Mouse (Mus musculus): ENCODE results near the gene Coq9.
A peak's percentile ranks its signal among the peaks of the same experiment; 100 is the strongest.

The Coq9 gene

DNA sequence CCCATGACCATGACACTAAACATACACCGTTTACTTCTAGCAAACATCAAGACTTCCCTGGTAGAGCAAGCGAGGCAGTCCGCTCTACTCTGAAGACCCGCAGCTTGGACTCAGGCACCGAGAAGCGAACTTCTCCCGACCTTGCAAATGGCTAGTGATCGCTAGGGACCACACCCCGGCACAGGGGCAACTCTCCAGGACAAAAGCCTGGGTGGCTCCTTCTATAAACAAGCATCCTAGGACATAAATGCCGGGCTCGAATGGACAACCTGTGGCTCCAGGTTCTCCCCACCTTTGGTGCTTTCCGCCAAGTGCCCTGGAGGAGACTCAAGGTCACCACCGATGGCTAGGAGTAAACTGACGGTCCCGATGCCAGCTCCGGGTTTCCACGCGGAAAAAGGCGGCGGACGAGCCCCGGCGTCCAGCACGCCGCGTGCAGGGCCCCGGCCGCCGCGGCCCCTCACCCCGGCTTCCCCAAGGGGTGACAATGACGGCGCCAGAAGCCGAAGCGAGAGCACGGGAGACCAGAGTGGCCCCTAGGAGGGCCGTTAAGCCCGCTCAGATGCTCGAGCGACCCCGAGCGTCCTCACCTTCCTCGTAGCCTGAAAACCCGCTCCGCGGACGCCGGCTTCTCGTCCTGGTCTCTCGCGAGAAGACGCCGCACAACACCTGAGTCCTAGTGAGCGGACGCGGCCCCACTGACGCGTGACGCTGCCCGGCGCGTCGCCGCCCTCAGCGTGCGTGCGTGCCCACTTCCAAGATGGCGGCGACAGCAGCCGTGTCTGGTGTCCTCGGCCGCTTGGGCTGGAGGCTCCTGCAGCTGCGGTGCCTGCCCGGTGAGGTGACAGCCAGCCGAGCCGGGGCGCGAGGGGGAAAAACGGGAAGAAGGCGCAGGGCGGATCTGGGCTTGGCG, at the start of gene Coq9, which contains the start of gene Ciapin1:
Gene Coq9, plus strand, starts transcription at position 660 of the 913 bp plus-strand sequence.
Gene Ciapin1, minus strand, starts transcription at position 697 of the 913 bp plus-strand sequence.
- peak; percentile 96 for DNase-seq (ENCODE audit: inconsistent ontology term)

DNA sequence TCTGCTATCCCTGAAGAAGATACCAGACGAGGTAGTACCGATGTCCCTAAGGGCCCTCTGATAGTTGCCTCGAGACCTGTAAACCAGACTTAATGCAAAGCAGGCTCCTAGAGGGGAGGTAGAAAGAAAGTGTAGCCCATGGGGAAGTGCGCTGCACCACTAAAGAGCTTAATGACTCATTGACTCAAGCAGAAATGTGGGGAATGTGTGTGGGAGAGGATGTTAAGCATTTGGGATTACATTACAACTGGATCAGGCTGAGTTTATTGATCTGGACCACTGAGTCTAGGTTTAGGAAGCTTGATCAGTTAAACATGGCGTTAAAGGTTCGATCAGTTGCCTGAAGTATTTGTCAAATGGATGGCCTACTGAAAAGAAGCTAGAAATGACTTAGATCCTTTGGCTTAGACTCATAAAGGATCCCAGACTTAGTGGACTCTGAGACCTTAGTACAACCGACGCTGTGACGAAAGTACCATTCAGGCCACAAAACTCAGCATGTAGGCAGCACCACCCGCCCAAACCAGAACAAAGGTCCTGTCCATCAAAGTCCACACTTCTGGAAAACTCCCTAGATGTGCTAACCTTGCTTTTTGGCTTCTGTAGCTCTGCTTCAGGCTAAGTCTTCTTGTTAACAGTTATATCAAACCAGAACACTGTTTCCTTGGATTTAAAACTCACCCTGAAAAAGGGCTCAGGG, 48.7 kb upstream of the Coq9 start:
- DNase-seq (ENCODE audit: inconsistent ontology term) = peak; percentile 76

DNA sequence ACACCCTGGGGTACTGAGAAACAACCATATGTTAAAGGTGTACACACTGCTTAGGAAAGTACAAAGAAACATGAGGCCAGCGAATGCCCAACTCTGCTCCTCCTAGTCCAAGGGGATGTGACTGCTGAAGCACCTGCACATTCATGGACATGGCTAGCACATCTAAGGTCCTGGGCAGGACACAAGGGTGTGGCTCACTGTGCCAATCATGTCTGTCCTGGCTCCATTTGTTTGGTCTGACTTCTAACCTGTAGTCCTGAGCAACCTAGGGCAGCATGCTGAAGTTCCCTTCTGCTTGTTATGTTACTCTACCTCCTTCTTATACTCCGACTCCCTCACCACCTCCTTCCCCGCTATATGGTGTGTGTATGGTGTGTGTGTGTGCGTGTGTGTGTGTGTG, 43.8 kb upstream of the Coq9 start:
- no peak for DNase-seq (ENCODE audit: inconsistent ontology term)

DNA sequence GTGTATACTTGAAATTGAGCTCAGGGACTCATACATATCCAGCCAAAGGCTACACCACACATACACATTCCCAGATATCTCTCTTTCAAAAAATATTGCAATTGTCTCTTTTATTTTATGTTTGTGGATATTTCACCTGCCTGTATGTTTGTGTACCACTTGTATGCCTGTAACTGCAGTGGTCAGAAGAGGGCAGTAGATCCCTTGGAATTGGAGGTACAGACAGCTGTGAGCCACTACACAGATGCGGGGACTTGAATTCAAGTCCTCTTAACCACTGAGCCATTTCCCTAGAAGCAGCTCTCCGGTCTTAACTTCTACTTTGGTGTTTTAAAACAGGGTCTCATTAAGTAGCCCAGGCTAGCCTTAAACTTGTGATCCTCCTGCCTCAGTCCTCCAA, 43.3 kb upstream of the Coq9 start:
- no peak for DNase-seq (ENCODE audit: inconsistent ontology term)

DNA sequence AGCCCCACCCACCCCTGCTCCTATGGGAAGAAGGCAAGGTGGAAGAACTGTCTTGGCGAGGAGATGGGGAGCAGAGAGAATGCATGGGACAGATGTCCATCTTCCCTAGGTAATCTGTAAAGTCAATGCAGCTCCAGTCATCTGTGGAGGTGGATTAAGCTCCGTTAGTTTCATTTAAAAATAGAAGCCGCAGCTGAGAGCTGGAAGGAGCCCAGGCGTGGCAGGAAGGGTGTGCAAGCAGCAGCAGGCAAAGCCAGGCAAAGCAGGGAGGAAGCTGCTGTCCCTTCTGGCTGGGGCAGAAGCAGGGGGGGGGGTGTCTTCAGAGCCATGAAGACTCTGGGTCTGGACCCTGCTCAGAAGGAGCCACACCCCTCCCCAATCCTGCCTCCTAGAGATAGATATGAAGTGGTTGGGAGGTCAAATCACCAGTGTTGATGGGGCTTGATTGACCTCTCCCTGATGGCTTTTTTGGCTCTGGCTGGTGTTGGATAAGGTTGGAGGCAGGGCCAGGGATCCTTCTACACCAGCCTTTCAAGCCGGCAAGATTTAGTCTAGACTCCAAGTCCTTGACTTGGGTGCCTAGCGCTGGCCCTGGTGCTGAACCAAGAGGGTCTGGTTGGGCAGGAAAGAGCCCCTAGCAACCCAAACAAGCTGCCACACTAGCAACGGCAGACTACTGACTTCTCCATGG, 37.7 kb upstream of the Coq9 start:
- no peak for DNase-seq (ENCODE audit: inconsistent ontology term)

DNA sequence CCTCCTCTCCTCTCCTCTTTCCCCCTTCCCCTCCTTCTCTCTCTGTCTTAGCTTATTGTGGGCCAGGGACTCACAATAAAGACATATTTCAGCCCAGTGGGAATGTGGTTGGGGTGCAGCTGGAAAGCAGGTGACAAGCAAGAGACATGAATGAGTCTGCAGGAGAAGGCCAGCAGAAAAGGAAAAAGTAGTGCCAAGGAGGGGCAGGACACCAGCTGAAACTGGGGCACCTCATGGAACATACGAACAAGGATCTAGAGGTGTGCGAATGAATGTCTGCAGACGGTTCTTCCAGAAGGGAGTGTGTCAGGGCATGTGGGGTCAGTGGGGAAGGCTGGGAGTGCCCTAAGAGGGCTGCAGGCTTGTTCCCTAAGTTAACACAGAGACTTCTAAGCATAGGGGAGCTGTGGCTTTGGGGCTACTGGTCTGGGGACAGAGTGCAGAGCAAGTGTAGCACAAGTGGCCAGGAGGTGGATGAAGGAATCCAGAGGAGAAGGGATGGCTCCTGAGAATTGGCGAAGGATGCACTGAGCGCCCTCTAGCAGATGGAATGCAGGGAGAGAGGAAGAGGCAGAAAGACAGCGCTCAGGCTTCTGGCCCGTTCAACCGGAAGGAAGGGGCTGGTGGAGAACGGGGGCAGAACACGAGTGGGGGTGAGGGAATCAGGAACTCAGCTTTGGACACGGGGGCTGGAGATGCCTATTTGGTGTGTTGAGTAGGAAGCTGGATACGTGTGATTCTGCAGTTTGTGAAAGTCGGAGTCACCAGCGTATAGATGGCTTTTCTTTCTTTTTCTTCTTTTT, 36.6 kb upstream of the Coq9 start:
- no peak for DNase-seq (ENCODE audit: inconsistent ontology term)

DNA sequence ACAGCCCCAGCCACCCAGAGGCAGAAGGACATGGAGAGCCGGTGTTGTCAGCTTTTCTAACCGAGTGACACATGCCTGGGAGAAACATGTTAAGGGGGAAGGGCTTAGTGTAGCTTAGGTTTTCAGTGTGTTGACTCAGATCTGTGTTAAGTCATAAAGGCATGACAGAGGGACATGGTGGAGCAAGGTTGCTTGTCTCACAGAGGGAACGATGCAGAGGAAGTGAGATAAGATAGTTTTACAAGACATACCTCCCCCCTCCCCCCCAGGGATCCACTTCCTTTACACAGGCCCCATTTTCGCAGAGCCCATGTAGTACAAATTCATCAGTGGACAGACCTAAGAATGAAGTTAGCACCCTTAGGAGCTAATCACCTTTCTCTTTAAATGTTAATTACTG, 35.7 kb upstream of the Coq9 start:
- DNase-seq (ENCODE audit: inconsistent ontology term) = no peak

DNA sequence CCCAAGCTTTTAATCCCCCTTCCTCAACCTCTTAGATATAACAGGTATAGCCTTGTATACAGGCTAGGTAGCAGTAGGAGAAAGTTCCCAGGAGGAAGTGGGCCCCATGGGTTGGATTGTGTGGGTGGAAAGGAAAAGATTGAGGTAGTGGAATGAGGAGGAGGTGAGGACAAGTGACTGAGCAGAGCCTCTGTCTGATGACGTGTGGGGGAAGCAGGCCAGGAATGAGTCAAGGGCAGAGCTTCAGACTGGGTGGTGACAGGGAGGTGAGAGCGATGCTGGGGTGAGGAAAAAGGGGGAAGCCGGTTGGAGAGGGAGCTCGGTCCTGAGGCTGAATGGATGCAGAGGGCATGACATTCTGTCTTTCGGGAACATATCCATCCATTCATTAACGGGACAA, 34.6 kb upstream of the Coq9 start:
- DNase-seq (ENCODE audit: inconsistent ontology term) = no peak

DNA sequence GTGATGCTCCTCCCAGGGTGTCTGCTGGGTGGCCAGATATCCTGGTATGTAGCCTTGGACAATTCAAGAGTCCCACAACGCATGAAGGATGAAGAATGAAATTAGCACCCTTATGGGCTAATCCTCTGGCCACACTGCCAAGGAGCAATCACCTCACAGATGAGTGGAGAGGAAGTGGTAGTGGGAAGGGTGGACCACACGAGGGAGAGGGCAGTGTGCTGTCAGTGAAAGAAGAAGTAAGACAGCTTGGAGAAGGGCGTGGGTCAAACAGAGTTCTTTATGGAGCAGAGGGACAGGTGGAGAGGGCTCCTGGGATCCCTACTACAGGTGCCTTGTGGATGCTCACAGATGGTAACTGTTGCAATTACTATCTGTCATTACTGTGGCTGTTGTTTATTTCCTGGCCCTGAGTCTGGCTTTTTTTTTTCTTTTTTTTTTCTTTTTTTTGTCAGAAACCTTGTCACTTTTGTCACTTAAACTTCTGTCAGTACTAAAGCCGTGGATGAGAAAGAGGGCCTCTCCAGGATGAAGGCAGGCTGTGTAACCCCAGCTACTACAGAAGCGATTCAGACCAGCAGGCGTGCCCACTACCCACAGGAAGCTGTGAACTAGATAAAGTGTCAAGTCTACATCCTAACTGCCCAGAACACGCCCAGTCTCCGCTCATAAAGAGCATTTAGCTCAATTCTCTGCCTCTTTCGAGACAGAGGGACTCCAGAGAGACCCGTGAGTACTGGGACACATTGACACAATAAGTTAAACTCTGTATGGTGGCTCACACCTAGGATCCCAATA, 33.4 kb upstream of the Coq9 start:
- no peak for DNase-seq (ENCODE audit: inconsistent ontology term)

DNA sequence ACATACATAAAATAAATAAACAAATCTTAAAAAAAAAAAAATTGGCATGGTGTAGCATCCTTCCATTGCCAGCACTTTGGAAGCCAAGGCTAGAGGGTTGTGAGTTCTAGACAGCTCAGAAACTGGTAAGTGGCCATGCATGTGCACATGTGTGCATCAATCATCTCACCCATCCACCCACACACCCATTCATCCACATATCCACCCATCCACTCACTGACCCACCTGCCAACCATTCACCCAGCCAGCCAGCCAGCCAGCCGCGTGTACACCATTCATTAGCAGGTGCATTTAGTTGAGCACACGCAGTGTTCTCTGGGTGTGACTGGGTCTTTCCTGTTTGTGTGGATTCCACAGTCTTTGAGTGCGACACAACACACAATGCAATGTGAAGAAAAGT, 32.3 kb upstream of the Coq9 start:
- no peak for DNase-seq (ENCODE audit: inconsistent ontology term)

DNA sequence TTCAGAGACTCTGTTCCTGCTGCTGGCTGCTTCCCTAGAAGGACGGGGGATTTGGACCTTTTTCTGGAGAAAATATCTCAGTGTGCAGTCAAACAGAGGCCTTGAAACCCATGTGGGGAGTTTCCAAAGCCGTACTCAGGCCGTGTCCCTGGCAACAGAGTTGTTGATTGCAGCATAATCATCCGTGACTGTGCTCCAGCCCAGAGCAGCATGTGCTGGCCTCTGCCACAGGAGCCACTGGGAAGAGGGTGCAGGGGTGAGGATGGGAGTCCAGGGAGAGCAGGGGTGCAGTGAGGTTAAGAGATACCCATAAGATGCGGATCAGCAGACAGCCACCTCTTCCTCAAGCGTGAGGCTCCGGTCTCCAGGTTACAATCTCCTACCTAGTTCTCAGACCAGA, 30.6 kb upstream of the Coq9 start:
- no peak for DNase-seq (ENCODE audit: inconsistent ontology term)

DNA sequence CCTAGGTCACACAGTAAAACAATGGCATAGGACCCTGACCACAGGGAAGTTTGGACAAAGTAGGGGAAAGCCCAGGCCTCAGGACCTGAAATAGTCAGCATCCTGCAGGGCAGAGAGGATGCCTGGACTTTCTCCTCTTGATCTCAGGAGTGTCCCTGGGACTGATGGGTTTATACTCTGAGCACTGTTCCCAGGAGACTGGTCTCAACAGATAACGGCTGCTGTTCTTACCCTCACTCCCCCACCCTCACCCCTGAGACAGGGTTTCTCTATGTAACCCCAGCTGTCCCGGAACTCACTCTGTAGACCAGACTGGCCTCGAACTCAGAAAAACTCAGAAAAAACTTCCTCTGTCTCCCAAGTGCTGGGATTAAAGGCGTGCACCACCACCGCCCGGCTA, 29.7 kb upstream of the Coq9 start:
- no peak for DNase-seq (ENCODE audit: inconsistent ontology term)

DNA sequence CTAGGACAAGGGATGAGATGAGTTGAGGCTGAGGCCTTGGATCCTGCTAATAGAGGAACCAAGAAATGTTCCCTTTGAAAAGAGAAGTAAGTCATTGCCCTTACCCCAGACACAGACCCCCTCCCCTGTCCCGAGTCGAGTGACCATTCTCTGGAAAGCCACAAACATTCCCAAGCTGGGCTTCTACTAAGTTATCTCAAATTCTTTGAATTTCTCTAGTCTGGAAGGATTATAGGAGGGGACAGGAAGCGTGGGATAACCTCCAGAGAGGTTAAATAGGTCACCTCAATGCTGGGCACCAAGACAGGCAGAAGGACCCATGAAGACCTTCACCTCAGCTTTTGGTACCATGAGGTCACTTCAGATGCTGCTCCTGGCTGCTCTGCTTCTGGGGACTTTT, 28.0 kb upstream of the Coq9 start, which contains the start of gene Ccl17:
Gene Ccl17, plus strand, starts transcription at position 301 of the 400 bp plus-strand sequence.
- DNase-seq (ENCODE audit: inconsistent ontology term) = peak; percentile 81

DNA sequence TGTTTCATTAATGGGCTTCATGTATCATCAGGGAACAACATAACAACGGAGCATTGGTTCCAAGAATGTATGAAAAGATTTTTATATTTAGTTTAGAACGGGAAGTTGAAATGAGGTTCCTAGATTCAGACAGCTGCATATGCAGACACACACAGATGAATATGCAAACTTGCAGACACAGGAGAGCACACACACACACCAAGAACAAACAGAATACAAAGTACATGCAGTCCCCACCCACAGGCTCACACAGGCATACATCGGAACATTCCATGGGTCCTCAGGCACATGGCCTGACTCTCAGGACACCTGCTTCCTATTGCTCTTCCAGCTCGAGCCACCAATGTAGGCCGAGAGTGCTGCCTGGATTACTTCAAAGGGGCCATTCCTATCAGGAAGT, 27.3 kb upstream of the Coq9 start:
- no peak for DNase-seq (ENCODE audit: inconsistent ontology term)

DNA sequence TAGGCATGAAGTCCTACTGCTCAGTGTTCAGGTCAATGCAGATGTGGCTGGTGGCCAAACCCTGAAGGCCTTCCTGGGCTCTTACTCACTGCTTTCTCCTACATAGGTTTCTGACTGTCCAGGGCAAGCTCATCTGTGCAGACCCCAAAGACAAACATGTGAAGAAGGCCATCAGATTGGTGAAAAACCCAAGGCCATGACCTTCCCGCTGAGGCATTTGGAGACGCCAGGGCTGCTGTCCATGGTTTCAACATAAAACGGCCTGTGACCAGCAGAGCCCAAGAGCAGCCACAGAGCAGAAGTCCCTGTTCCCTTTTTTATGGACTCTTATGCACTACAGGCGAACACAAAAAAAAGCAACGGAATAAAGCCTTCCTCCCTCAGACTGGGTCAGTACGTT, 26.5 kb upstream of the Coq9 start:
- DNase-seq (ENCODE audit: inconsistent ontology term) = no peak

DNA sequence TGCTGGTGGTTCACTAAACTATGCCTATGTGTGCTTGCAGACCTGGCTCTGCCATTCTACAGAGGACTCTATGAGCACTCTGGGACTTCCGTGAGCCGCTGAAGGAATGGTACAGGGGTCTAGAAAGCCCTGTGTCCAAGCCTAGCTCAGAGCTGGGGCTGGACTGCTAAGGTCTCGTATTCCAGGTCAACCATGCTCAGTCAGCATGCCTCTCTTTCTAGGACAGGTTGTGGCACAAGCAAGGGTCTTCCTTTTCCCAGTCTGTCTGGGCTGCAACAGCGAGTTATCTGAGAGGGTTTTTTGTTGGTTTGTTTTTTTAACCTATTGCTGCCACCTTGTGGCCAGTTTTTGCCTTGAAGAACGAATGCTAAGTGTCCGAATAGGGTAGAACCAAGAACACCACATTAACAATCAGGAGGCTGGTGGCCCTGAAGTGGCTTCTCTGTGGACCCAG, 25.4 kb upstream of the Coq9 start:
- DNase-seq (ENCODE audit: inconsistent ontology term) = peak; percentile 77

DNA sequence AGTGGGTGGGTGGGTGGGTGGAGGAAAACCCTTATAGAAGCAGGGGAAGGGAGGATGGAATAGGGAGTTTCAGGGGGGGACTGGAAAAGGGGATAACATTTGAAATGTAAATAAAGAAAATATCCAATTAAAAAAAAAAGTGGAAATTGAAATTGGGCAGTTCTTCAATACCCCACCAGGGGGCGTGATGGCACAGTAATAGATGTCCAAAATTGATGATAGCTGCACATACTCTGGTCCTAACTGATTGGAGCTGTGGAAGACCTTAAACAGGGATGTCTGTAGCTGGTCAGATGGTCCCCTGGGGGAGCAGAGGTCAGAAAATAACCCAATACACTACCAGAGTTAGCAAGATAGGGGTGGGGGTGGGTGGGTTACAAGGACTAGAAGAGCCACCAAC, 23.6 kb upstream of the Coq9 start:
- DNase-seq (ENCODE audit: inconsistent ontology term) = no peak

DNA sequence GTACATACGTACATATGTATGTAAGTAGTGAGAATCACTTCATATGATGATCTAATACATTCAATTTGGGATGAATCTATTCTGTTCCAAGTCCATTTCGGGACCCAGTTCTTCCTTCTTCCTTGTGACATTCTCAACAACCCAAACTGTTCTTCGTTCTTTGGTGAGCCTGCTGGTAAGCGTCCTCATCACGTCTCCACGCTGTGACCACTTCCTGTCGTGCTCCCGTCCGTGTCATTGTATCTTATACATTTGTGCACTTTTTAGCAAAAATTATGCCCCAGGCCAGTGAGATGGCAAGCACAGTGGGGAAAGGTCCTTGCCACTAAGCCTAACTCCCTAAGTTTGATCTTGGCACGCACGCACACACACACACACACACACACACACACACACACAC, 20.2 kb upstream of the Coq9 start:
- no peak for DNase-seq (ENCODE audit: inconsistent ontology term)

DNA sequence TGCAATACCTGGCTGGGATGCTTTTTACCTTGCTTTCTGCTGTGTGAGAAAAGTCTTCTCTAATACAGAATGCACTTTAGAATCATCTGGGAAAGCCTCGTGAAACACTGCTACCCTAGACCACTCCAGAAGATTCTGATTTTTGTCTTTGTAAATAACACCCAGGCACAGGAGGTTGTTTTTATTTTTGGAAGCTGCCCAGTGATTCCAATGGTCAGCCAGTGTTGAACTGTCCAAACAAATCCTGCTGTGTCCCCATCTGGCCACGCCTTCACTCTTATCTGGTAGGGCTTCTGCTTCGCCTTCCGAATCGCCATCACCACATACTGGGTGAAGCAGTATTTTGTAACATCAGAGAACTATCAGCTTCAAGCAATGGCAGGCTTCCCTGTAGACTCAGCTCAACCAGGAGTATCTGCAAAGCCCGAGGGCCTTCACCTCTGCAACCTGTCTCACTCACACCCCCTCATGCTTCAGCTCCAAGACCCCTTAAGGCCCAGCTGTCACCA, 18.4 kb upstream of the Coq9 start:
- DNase-seq (ENCODE audit: inconsistent ontology term) = no peak

DNA sequence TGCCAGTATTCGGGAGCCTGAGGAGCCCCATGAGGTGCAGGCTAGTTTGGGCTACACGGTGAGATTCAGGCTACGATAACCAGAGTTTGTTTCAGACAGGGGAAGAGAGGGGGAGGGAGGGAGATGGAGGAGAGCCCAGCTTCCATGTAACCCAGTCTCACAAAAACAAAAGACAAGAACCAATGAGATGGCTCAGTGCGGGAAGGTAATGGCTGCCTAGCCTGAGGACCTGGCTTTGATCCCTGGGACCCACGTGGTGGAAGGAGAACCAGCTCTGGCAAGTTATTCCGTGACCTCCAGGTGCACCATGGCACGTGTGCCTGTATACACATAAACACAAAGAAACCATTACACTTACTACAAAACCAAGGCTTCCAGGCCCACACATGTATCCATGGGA, 17.6 kb upstream of the Coq9 start:
- no peak for DNase-seq (ENCODE audit: inconsistent ontology term)

Data from Muller cell, postnatal 12 days (primary cell).